Mouse (Mus musculus) myocyte (in vitro differentiated cells): ENCODE measurements at regions not wholly inside any gene's neighbourhood (a gene's known extent, or its start where the extent isn't known, plus 50 kb on each side); places are given as distances from the start of the nearest gene placed in this dataset.

Experiments
- CEBPB ChIP-seq: IDR thresholded peaks from 2 replicates; pipeline ENCODE4 v1.6.1; 2011; ENCODE audit warnings: mild to moderate bottlenecking, moderate library complexity; ENCODE audit not compliant: poor library complexity, insufficient read depth, severe bottlenecking
- E2F4 ChIP-seq: IDR thresholded peaks from one replicate; pipeline ENCODE4 v1.6.1; 2011; ENCODE audit warnings: mild to moderate bottlenecking, control low read depth, moderate library complexity; ENCODE audit not compliant: insufficient read depth
- MAX ChIP-seq: IDR thresholded peaks from one replicate; pipeline ENCODE4 v1.6.1; 2011; ENCODE audit warnings: low read depth, mild to moderate bottlenecking, control low read depth
- MYOD1 ChIP-seq, 3 experiments: IDR thresholded peaks; one replicate each; pipeline ENCODE4 v1.6.1; 2011; ENCODE audit warnings: control low read depth in 2 of 3, low read depth in 2 of 3, mild to moderate bottlenecking in 2 of 3, moderate library complexity in 1 of 3; ENCODE audit not compliant: insufficient read length in 2 of 3, control insufficient read depth in 1 of 3
- POLR2A ChIP-seq: IDR thresholded peaks from one replicate; pipeline ENCODE4 v1.6.1; 2011; ENCODE audit warnings: low read depth, mild to moderate bottlenecking, control low read depth, moderate library complexity; ENCODE audit not compliant: insufficient read length
- TCF12 ChIP-seq: IDR thresholded peaks from one replicate; pipeline ENCODE4 v1.6.1; 2011; ENCODE audit warnings: mild to moderate bottlenecking, control low read depth; ENCODE audit not compliant: poor library complexity, insufficient read depth, severe bottlenecking
- USF1 ChIP-seq: IDR thresholded peaks from one replicate; pipeline ENCODE4 v1.6.1; 2011; ENCODE audit warnings: low read depth, mild to moderate bottlenecking, control low read depth, moderate library complexity

GRCm38 (mm10) chr5:53352852-53353251 lies 86.0 kb downstream of the Smim20 start:
- TF ChIP-seq USF1 (no peak), CEBPB (no peak), TCF12 (no peak), MAX (no peak), E2F4 (no peak), POLR2A (no peak), MYOD1 (IDR thresholded peaks at IDR 0.05; ENCODE audit: control insufficient read depth in 1 of 3, insufficient read length in 2 of 3, low read depth in 2 of 3) (no peak)
